Mouse (Mus musculus) naive thymus-derived CD4-positive, alpha-beta T cell, adult 2 months (primary cell): ENCODE data around the gene Cdc42bpb.

ENCODE experiments used
- DNase-seq: peaks from one replicate; pipeline ENCODE4 v3.0.0-alpha.2; 2011; ENCODE audit warnings: low read depth

Gene Cdc42bpb

GRCm38 (mm10) chr12:111283573-111283972, 93.9 kb downstream of the Cdc42bpb start:
- DNase-seq, result no peak

- no peak for DNase-seq
Measured at GRCm38 (mm10) chr12:111276371-111276770, 101.1 kb downstream of the Cdc42bpb start.

- no peak for DNase-seq
Measured at GRCm38 (mm10) chr12:111275150-111275841, 102.2 kb downstream of the Cdc42bpb start.

- no peak for DNase-seq
Measured at GRCm38 (mm10) chr12:111274447-111275149, 102.9 kb downstream of the Cdc42bpb start.

GRCm38 (mm10) chr12:111274006-111274405, 103.5 kb downstream of the Cdc42bpb start:
- no peak for DNase-seq

- DNase-seq, result peak; percentile 72
Measured at GRCm38 (mm10) chr12:111272420-111272819, 105.1 kb downstream of the Cdc42bpb start.

- no peak for DNase-seq
Measured at GRCm38 (mm10) chr12:111271966-111272365, 105.6 kb downstream of the Cdc42bpb start.

- DNase-seq, result no peak
Measured at GRCm38 (mm10) chr12:111271406-111271805, 106.1 kb downstream of the Cdc42bpb start.

GRCm38 (mm10) chr12:111270629-111271277, 106.8 kb downstream of the Cdc42bpb start, which contains the start of gene Amn:
Gene Amn, plus strand, starts transcription at chr12:111271095.
- DNase-seq, result no peak

- DNase-seq, result no peak
Measured at GRCm38 (mm10) chr12:111267673-111268325, 109.7 kb downstream of the Cdc42bpb start.

GRCm38 (mm10) chr12:111266592-111266991, 110.9 kb downstream of the Cdc42bpb start:
- no peak for DNase-seq

GRCm38 (mm10) chr12:111265212-111265611, 112.3 kb downstream of the Cdc42bpb start:
- no peak for DNase-seq

- DNase-seq, result no peak
Measured at GRCm38 (mm10) chr12:111263650-111264049, 113.9 kb downstream of the Cdc42bpb start.

GRCm38 (mm10) chr12:111251227-111251626, 126.3 kb downstream of the Cdc42bpb start:
- DNase-seq, result no peak

GRCm38 (mm10) chr12:111250116-111250515, 127.4 kb downstream of the Cdc42bpb start:
- DNase-seq, result no peak

- DNase-seq, result no peak
Measured at GRCm38 (mm10) chr12:111249095-111249494, 128.4 kb downstream of the Cdc42bpb start.

GRCm38 (mm10) chr12:111246808-111247464, 130.6 kb downstream of the Cdc42bpb start:
- DNase-seq, result no peak

GRCm38 (mm10) chr12:111245070-111245469, 132.4 kb downstream of the Cdc42bpb start:
- no peak for DNase-seq

GRCm38 (mm10) chr12:111243733-111244132, 133.8 kb downstream of the Cdc42bpb start:
- DNase-seq, result no peak
